Mouse (Mus musculus) testis, adult 2 months (tissue): ENCODE measurements around the gene Slc16a3.

ENCODE experiments used
- CTCF ChIP-seq: fragments of 200-500 bp; IDR thresholded peaks from 2 replicates; pipeline ENCODE4 v1.5.1; 2012; ENCODE audit warnings: low read depth, mild to moderate bottlenecking, inconsistent platforms, low read length, moderate library complexity; ENCODE audit not compliant: control insufficient read depth, insufficient read depth, insufficient replicate concordance
- POLR2A ChIP-seq: fragments of 200-500 bp; IDR thresholded peaks from 2 replicates; pipeline ENCODE4 v1.6.1; 2012; ENCODE audit warnings: low read depth, mild to moderate bottlenecking, inconsistent platforms, low read length, moderate library complexity; ENCODE audit not compliant: control insufficient read depth

- TF ChIP-seq CTCF (no peak), POLR2A (no peak)
Observed at GRCm38 (mm10) chr11:120928468-120928867, 19.8 kb upstream of the Slc16a3 start.
